Mouse (Mus musculus) myocyte (in vitro differentiated cells): ENCODE measurements around the gene Gm609. TPM values are rescaled to one million over a fixed set of nuclear protein-coding genes. Genes with fewer than 3 reads are reported as not detected.

Experiments used
- H3K27me3 ChIP-seq: one replicate; pipeline ENCODE4 v1.6.1; 2011; ENCODE audit not compliant: control insufficient read depth, insufficient read depth, insufficient read length
- H3K36me3 ChIP-seq: one replicate; pipeline ENCODE4 v1.6.1; 2011; ENCODE audit not compliant: control insufficient read depth, insufficient read depth
- H3K4me2 ChIP-seq: one replicate; pipeline ENCODE4 v1.6.1; 2011; ENCODE audit warnings: low read depth, control low read depth
- H3K4me3 ChIP-seq: one replicate; pipeline ENCODE4 v1.5.1; 2011; ENCODE audit warnings: mild to moderate bottlenecking, control low read depth, moderate library complexity
- H3K79me2 ChIP-seq: one replicate; pipeline ENCODE4 v1.6.1; 2011; ENCODE audit not compliant: control insufficient read depth, insufficient read depth
- H3ac ChIP-seq: one replicate; pipeline ENCODE4 v1.6.1; 2011; ENCODE audit not compliant: control insufficient read depth, insufficient read length
- CEBPB ChIP-seq: IDR thresholded peaks from 2 replicates; pipeline ENCODE4 v1.6.1; 2011; ENCODE audit warnings: mild to moderate bottlenecking, moderate library complexity; ENCODE audit not compliant: poor library complexity, insufficient read depth, severe bottlenecking
- E2F4 ChIP-seq: IDR thresholded peaks from one replicate; pipeline ENCODE4 v1.6.1; 2011; ENCODE audit warnings: mild to moderate bottlenecking, control low read depth, moderate library complexity; ENCODE audit not compliant: insufficient read depth
- MAX ChIP-seq: IDR thresholded peaks from one replicate; pipeline ENCODE4 v1.6.1; 2011; ENCODE audit warnings: low read depth, mild to moderate bottlenecking, control low read depth
- MYOD1 ChIP-seq, 3 experiments: IDR thresholded peaks; one replicate each; pipeline ENCODE4 v1.6.1; 2011; ENCODE audit warnings: control low read depth in 2 of 3, low read depth in 2 of 3, mild to moderate bottlenecking in 2 of 3, moderate library complexity in 1 of 3; ENCODE audit not compliant: insufficient read length in 2 of 3, control insufficient read depth in 1 of 3
- MYOG ChIP-seq, 3 experiments: IDR thresholded peaks; one replicate each; pipeline ENCODE4 v1.6.1; 2011; ENCODE audit warnings: control low read depth in 2 of 3, low read depth in 2 of 3, mild to moderate bottlenecking in 2 of 3; ENCODE audit not compliant: insufficient read length in 2 of 3, control insufficient read depth in 1 of 3, insufficient read depth in 1 of 3
- POLR2A ChIP-seq: IDR thresholded peaks from one replicate; pipeline ENCODE4 v1.6.1; 2011; ENCODE audit warnings: low read depth, mild to moderate bottlenecking, control low read depth, moderate library complexity; ENCODE audit not compliant: insufficient read length
- POLR2AphosphoS2 ChIP-seq: IDR thresholded peaks from one replicate; pipeline ENCODE4 v1.6.1; 2011; ENCODE audit warnings: low read depth, control low read depth; ENCODE audit not compliant: insufficient read length
- REST ChIP-seq: IDR thresholded peaks from one replicate; pipeline ENCODE4 v1.6.1; 2011; ENCODE audit warnings: mild to moderate bottlenecking, control low read depth, moderate library complexity; ENCODE audit not compliant: insufficient read depth, insufficient read length
- SRF ChIP-seq: IDR thresholded peaks from one replicate; pipeline ENCODE4 v1.6.1; 2011; ENCODE audit warnings: low read depth; ENCODE audit not compliant: control insufficient read depth, insufficient read length
- TCF12 ChIP-seq: IDR thresholded peaks from one replicate; pipeline ENCODE4 v1.6.1; 2011; ENCODE audit warnings: mild to moderate bottlenecking, control low read depth; ENCODE audit not compliant: poor library complexity, insufficient read depth, severe bottlenecking
- TCF3 ChIP-seq: IDR thresholded peaks from one replicate; pipeline ENCODE4 v1.6.1; 2011; ENCODE audit warnings: low read depth, control low read depth; ENCODE audit not compliant: insufficient read length
- USF1 ChIP-seq: IDR thresholded peaks from one replicate; pipeline ENCODE4 v1.6.1; 2011; ENCODE audit warnings: low read depth, mild to moderate bottlenecking, control low read depth, moderate library complexity
- polyA plus RNA-seq: library from polyadenylated mRNA; unstranded; fragments of >200 nt; fragmentation: generic; extraction: Trizol; gene quantifications from one replicate; pipeline ENCODE4 v1.2.1, GENCODE M21; 2012; ENCODE audit warnings: missing spikeins

The Gm609 gene
- polyA plus RNA-seq, 1 experiment = not detected

DNA sequence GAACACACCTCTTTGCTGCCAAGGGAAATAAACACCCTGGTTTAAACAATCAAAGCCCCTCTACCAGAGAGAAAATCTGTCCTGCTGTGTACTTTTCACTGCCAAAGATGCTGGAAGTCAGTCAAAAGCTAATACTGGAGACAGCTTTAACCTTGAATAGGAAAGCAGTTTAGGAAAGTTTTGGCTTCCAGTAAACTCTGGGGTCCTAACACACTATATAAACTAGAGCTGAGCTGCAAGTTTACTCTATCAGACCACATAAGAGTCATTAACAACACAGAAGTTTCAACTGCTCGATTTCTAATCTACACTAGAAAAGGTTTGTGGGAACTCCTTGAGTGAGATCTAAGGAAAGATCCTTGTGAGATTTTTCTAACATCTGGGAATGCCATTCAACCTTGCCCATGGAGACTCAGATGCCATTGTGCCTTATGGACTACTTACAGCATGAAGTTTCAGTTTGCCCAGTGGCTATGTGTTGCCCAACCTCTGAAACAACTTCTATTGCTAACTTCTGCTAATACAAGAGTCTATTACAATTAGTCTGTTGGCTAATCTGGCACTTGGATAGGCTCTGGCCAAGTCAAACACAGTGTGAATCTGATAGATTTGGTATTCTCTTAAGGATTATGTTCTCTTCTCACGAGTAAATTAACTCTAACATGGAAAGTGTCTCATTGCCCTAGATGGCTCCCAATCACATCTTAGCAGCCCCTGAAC, 117.1 kb downstream of the Gm609 start:
- Histone ChIP-seq H3K4me2 (peak overlapping the region; percentile 10), H3K36me3 (no peaks in the 10 kb centered on the region), H3K79me2 (no peaks in the 10 kb centered on the region), H3K27me3 (no peaks in the 10 kb centered on the region), H3K4me3 (no peak overlapping the region), H3ac (no peak overlapping the region)
- TF ChIP-seq MYOG (IDR thresholded peaks at IDR 0.05; ENCODE audit: control insufficient read depth in 1 of 3, insufficient read depth in 1 of 3, insufficient read length in 2 of 3, low read depth in 2 of 3) (no peak), USF1 (no peak)

GRCm38 (mm10) chr16:45374074-45374473, 118.7 kb downstream of the Gm609 start:
- Histone ChIP-seq H3K4me3 (no peak overlapping the region), H3K36me3 (no peaks in the 10 kb centered on the region), H3K4me2 (no peak overlapping the region), H3K27me3 (no peaks in the 10 kb centered on the region), H3ac (no peak overlapping the region), H3K79me2 (no peaks in the 10 kb centered on the region)
- no peak for TF ChIP-seq REST
- peak; percentile 56 for TF ChIP-seq USF1

GRCm38 (mm10) chr16:45371076-45371475, 121.7 kb downstream of the Gm609 start:
- H3K4me3 ChIP-seq = no peak overlapping the region
- no peaks in the 10 kb centered on the region for H3K27me3 ChIP-seq
- no peaks in the 10 kb centered on the region for H3K36me3 ChIP-seq
- H3K79me2 ChIP-seq = no peaks in the 10 kb centered on the region
- no peak overlapping the region for H3ac ChIP-seq
- TF ChIP-seq MYOD1 (IDR thresholded peaks at IDR 0.05; ENCODE audit: control insufficient read depth in 1 of 3, insufficient read length in 2 of 3, low read depth in 2 of 3) (no peak), REST (no peak)
- H3K4me2 ChIP-seq = no peak overlapping the region

- no peaks in the 10 kb centered on the region for H3K36me3 ChIP-seq
- no peaks in the 10 kb centered on the region for H3K27me3 ChIP-seq
- no peak overlapping the region for H3K4me3 ChIP-seq
- no peak overlapping the region for H3ac ChIP-seq
- no peaks in the 10 kb centered on the region for H3K79me2 ChIP-seq
- TF ChIP-seq E2F4 (no peak), MYOD1 (IDR thresholded peaks at IDR 0.05; ENCODE audit: control insufficient read depth in 1 of 3, insufficient read length in 2 of 3, low read depth in 2 of 3) (peak in 1 of 3 experiments; percentile 19)
- H3K4me2 ChIP-seq = no peak overlapping the region
Observed at GRCm38 (mm10) chr16:45369285-45369965, 123.3 kb downstream of the Gm609 start.

- Histone ChIP-seq H3K79me2 (no peaks in the 10 kb centered on the region), H3K27me3 (no peaks in the 10 kb centered on the region), H3K36me3 (no peaks in the 10 kb centered on the region), H3ac (no peak overlapping the region), H3K4me2 (peak overlapping the region; percentile 20), H3K4me3 (no peak overlapping the region)
- TF ChIP-seq USF1 = no peak
- TF ChIP-seq REST = no peak
- TF ChIP-seq TCF12 = no peak
- TF ChIP-seq POLR2A = no peak
- TF ChIP-seq MYOG (IDR thresholded peaks at IDR 0.05; ENCODE audit: control insufficient read depth in 1 of 3, insufficient read depth in 1 of 3, insufficient read length in 2 of 3, low read depth in 2 of 3) = no peak
- TF ChIP-seq CEBPB = no peak
- TF ChIP-seq MYOD1 (IDR thresholded peaks at IDR 0.05; ENCODE audit: control insufficient read depth in 1 of 3, insufficient read length in 2 of 3, low read depth in 2 of 3) = no peak
- TF ChIP-seq POLR2AphosphoS2 = no peak
- TF ChIP-seq MAX = no peak
- no peak for TF ChIP-seq E2F4
- TF ChIP-seq TCF3 = no peak
- TF ChIP-seq SRF = no peak
Observed at GRCm38 (mm10) chr16:45366111-45366510, 126.7 kb downstream of the Gm609 start.

GRCm38 (mm10) chr16:45365353-45365752, 127.4 kb downstream of the Gm609 start:
- TF ChIP-seq POLR2A (no peak), MYOG (IDR thresholded peaks at IDR 0.05; ENCODE audit: control insufficient read depth in 1 of 3, insufficient read depth in 1 of 3, insufficient read length in 2 of 3, low read depth in 2 of 3) (no peak), TCF12 (no peak), MYOD1 (IDR thresholded peaks at IDR 0.05; ENCODE audit: control insufficient read depth in 1 of 3, insufficient read length in 2 of 3, low read depth in 2 of 3) (no peak), TCF3 (no peak), REST (no peak), POLR2AphosphoS2 (no peak), E2F4 (no peak), USF1 (no peak), SRF (no peak), CEBPB (no peak)
- Histone ChIP-seq H3K79me2 (no peaks in the 10 kb centered on the region), H3K27me3 (no peaks in the 10 kb centered on the region), H3ac (no peak overlapping the region), H3K36me3 (no peaks in the 10 kb centered on the region), H3K4me3 (no peak overlapping the region), H3K4me2 (no peak overlapping the region)
